Mouse (Mus musculus): ENCODE data around the gene Coq6.

Gene Coq6

GRCm38 (mm10) chr12:84396947-84397679 lies 35.7 kb downstream of the Coq6 start:
- in situ Hi-C loops (cut with MboI, MseI), result no loop called here

GRCm38 (mm10) chr12:84397685-84398084 lies 36.2 kb downstream of the Coq6 start:
- in situ Hi-C loops (cut with MboI, MseI), result no loop called here

- in situ Hi-C loops (cut with MboI, MseI), result no loop called here
Observed at GRCm38 (mm10) chr12:84398629-84399028, 37.2 kb downstream of the Coq6 start.

GRCm38 (mm10) chr12:84399135-84399534 lies 37.7 kb downstream of the Coq6 start:
- in situ Hi-C loops (cut with MboI, MseI), result no loop called here

- in situ Hi-C loops (cut with MboI, MseI), result no loop called here
Observed at GRCm38 (mm10) chr12:84399663-84400062, 38.2 kb downstream of the Coq6 start.

GRCm38 (mm10) chr12:84400068-84400467 lies 38.6 kb downstream of the Coq6 start:
- in situ Hi-C loops (cut with MboI, MseI), result no loop called here

- in situ Hi-C loops (cut with MboI, MseI), result no loop called here
Observed at GRCm38 (mm10) chr12:84400653-84401052, 39.2 kb downstream of the Coq6 start.

- in situ Hi-C loops (cut with MboI, MseI), result no loop called here
Observed at GRCm38 (mm10) chr12:84402923-84403322, 41.5 kb downstream of the Coq6 start.

- in situ Hi-C loops (cut with MboI, MseI), result no loop called here
Observed at GRCm38 (mm10) chr12:84404541-84404940, 43.1 kb downstream of the Coq6 start.

GRCm38 (mm10) chr12:84407259-84407658 lies 45.8 kb downstream of the Coq6 start:
- in situ Hi-C loops (cut with MboI, MseI), result no loop called here

GRCm38 (mm10) chr12:84407874-84408818 lies 46.7 kb downstream of the Coq6 start:
- in situ Hi-C loops (cut with MboI, MseI), result no loop called here

GRCm38 (mm10) chr12:84408819-84409507 lies 47.5 kb downstream of the Coq6 start, which contains the start of the genes Entpd5 and Bbof1:
Gene Entpd5 (minus strand): TSS chr12:84409029.
Gene Bbof1 (plus strand): TSS chr12:84409071.
- in situ Hi-C loops (cut with MboI, MseI), result no loop called here

- in situ Hi-C loops (cut with MboI, MseI), result no loop called here
Observed at GRCm38 (mm10) chr12:84416834-84417604, 55.6 kb downstream of the Coq6 start, which contains the start of gene Rnf113a2. Gene Rnf113a2 (plus strand): TSS chr12:84417196.

- in situ Hi-C loops (cut with MboI, MseI), result no loop called here
Observed at GRCm38 (mm10) chr12:84417605-84417922, 56.1 kb downstream of the Coq6 start.

Data from T-helper 2 cell (primary cell).